Mouse (Mus musculus): Measurements from ENCODE around the gene Csde1.

DNA sequence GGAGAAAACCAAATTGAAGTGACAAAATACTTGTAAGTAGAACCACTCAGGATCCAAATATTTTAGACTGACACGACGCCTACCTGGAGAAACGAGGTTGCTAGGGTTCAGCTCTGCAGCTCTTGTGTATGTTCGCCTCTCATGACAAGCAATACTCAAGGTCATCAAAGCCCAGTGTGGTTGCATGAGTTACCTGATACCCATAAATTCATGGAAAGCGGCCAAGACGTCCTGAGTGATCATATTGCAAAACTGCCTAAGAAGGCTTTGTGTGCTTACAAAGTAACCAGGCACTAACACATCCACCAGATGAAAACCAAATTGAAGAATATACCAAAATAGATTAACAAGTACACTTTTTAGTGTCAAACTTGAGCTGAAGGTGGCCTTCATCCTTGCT lies 48.7 kb downstream of the Csde1 start:
- TF ChIP-seq POLR2A (IDR thresholded peaks at IDR 0.05; ENCODE audit: borderline replicate concordance, extremely low read depth, low read depth, low read length) (no peak), CTCF (IDR thresholded peaks at IDR 0.05; ENCODE audit: insufficient read depth, low read length) (no peak)
